Mouse (Mus musculus): ENCODE data around the gene Sema4c. TPM values are rescaled to one million over a fixed set of nuclear protein-coding genes. Genes with fewer than 3 reads are reported as not detected.

Gene Sema4c
- polyA plus RNA-seq, 1 experiment = 1.3 TPM

DNA sequence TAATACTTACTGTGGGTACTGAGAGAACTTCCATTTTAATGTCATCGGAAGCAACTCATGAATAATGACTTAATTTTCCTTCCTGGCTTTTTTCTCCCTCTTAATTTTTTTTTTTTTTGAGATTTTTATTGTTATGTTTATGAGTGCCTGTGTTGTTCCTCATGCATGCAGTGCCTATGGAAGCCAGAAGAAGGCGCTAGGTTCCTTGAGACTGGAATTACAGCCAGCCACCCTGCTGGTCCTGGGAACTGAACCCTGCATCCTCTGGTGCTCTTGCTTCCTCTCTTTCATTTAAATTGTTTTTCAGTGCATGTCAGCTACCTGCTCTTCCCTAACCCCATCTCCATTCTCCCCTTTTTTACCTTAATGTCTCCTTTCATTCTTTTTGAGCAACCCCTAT lies 44.4 kb downstream of the Sema4c start:
- no peaks in the 10 kb centered on the region for H3K9me3 ChIP-seq
- TF ChIP-seq FLI1 (IDR thresholded peaks at IDR 0.05; ENCODE audit: low read length) (no peak), GATA1 (IDR thresholded peaks at IDR 0.05; ENCODE audit: borderline replicate concordance, low read length) (no peak)
- H3K4me3 ChIP-seq (replicated peaks) = peak overlapping the region; percentile 99
- peaks cover 50% of the 10 kb centered on the region for H3K36me3 ChIP-seq (replicated peaks; ENCODE audit: low read length)
- H3K4me1 ChIP-seq = peaks cover 27% of the 10 kb centered on the region
- no peaks in the 10 kb centered on the region for H3K27me3 ChIP-seq (replicated peaks)

- Histone ChIP-seq H3K36me3 (replicated peaks; ENCODE audit: low read length) (peaks cover 46% of the 10 kb centered on the region), H3K27me3 (replicated peaks) (no peaks in the 10 kb centered on the region), H3K9me3 (no peaks in the 10 kb centered on the region), H3K4me1 (peaks cover 27% of the 10 kb centered on the region), H3K4me3 (replicated peaks) (peak overlapping the region; percentile 99)
- TF ChIP-seq GATA1 (IDR thresholded peaks at IDR 0.05; ENCODE audit: borderline replicate concordance, low read length) (no peak), FLI1 (IDR thresholded peaks at IDR 0.05; ENCODE audit: low read length) (no peak)
Measured at GRCm38 (mm10) chr1:36513310-36513709, 44.8 kb downstream of the Sema4c start.

DNA sequence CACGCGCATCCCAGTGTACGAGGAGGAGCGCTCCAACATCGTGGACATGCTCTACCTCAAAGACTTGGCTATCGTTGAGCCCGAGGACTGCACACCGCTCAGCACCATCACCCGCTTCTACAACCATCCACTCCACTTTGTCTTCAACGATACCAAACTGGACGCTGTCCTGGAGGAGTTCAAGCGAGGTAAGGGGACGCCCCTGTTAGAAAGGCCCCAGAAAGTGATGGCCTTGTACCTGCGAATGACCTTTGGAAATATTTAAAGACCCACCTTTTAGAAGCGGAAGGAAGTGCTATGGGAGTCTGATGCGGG lies 45.2 kb downstream of the Sema4c start:
- H3K27me3 ChIP-seq (replicated peaks) = no peaks in the 10 kb centered on the region
- H3K36me3 ChIP-seq (replicated peaks; ENCODE audit: low read length) = peaks cover 46% of the 10 kb centered on the region
- H3K9me3 ChIP-seq = no peaks in the 10 kb centered on the region
- peaks cover 27% of the 10 kb centered on the region for H3K4me1 ChIP-seq
- peak overlapping the region; percentile 99 for H3K4me3 ChIP-seq (replicated peaks)
- TF ChIP-seq FLI1 (IDR thresholded peaks at IDR 0.05; ENCODE audit: low read length) (no peak), GATA1 (IDR thresholded peaks at IDR 0.05; ENCODE audit: borderline replicate concordance, low read length) (no peak)

DNA sequence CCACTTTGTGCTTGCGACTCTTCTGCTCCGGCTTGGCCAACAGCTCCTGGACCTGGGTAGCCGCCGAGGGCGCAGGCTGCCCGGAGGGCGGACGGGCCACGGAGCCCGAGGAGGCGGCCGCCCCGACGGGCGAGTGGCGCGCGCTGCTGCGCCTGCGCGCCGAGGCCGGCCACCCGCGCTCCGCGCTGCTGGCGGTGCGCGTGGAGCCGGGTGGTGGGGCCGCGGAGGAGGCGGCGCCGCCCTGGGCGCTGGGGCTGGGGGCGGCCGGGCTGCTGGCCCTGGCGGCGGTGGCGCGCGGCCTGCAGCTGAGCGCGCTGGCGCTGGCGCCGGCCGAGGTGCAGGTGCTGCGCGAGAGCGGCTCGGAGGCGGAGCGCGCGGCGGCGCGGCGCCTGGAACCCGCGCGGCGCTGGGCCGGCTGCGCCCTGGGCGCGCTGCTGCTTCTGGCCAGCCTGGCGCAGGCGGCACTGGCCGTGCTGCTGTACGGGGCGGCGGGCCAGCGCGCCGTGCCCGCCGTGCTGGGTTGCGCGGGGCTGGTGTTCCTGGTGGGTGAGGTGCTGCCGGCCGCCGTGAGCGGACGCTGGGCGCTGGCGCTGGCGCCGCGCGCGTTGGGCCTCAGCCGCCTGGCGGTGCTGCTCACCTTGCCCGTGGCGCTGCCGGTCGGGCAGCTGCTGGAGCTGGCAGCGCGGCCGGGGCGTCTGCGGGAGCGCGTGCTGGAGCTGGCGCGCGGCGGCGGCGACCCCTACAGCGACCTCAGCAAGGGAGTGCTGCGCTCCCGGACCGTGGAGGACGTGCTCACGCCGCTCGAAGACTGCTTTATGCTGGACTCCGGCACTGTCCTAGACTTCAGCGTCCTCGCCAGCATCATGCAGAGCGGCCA lies 45.8 kb downstream of the Sema4c start:
- H3K4me3 ChIP-seq (replicated peaks) = peak overlapping the region; percentile 99
- TF ChIP-seq FLI1 (IDR thresholded peaks at IDR 0.05; ENCODE audit: low read length) (no peak), GATA1 (IDR thresholded peaks at IDR 0.05; ENCODE audit: borderline replicate concordance, low read length) (no peak)
- peaks cover 27% of the 10 kb centered on the region for H3K4me1 ChIP-seq
- H3K9me3 ChIP-seq = no peaks in the 10 kb centered on the region
- H3K27me3 ChIP-seq (replicated peaks) = no peaks in the 10 kb centered on the region
- peaks cover 48% of the 10 kb centered on the region for H3K36me3 ChIP-seq (replicated peaks; ENCODE audit: low read length)

DNA sequence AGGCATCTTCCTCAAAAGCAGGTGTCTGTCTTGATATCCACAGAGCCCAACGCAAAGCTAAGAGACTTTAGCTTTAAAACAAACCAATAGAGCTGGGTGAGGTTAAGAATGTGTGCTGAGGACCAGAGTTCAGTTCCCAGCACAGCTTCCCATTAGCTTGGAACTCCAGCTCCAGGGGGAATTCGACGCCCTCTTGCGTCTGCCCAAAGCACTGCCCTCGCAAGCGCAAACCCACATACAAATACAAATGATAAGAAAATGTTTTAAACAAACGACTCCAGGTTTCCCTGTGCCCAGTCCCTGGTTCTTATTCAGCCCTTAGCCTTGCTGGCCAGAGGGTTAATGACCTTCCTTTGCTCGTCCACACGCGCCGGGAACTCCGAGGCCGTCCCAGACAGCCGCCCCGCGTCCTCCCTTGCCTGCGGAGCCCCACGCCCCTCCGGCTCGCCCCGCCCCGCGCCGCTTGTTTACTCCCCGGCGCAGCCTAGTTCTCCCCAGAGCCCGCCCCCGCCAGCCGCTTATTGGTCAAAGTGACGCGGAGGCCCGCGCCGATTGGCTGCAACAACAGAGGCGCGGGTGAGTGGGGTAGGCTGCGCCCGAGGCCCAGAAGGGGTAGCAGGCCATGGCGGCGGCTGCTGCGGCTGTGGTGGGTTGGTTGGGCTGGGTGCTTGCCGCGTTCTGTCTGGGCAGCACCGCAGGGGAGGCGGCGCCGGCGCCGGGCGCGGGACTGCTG lies 46.7 kb downstream of the Sema4c start, which contains the start of gene Cnnm3:
TSS of gene Cnnm3 (plus strand) at position 579 of the 733 bp plus-strand sequence.
- no peaks in the 10 kb centered on the region for H3K27me3 ChIP-seq (replicated peaks)
- peak within 1 kb of the TSS; percentile 99 for H3K4me3 ChIP-seq (replicated peaks)
- peaks cover 50% of the 10 kb centered on the region for H3K36me3 ChIP-seq (replicated peaks; ENCODE audit: low read length)
- H3K4me1 ChIP-seq = peaks cover 26% of the 10 kb centered on the region
- TF ChIP-seq GATA1 (IDR thresholded peaks at IDR 0.05; ENCODE audit: borderline replicate concordance, low read length) (no peak), FLI1 (IDR thresholded peaks at IDR 0.05; ENCODE audit: low read length) (no peak)
- H3K9me3 ChIP-seq = no peaks in the 10 kb centered on the region

GRCm38 (mm10) chr1:36508238-36508637 lies 49.9 kb downstream of the Sema4c start:
- TF ChIP-seq FLI1 (IDR thresholded peaks at IDR 0.05; ENCODE audit: low read length) (no peak), GATA1 (IDR thresholded peaks at IDR 0.05; ENCODE audit: borderline replicate concordance, low read length) (no peak)
- Histone ChIP-seq H3K27me3 (replicated peaks) (no peaks in the 10 kb centered on the region), H3K9me3 (no peaks in the 10 kb centered on the region), H3K4me3 (replicated peaks) (peak overlapping the region; percentile 50), H3K4me1 (peaks cover 16% of the 10 kb centered on the region), H3K36me3 (replicated peaks; ENCODE audit: low read length) (peaks cover 62% of the 10 kb centered on the region)

DNA sequence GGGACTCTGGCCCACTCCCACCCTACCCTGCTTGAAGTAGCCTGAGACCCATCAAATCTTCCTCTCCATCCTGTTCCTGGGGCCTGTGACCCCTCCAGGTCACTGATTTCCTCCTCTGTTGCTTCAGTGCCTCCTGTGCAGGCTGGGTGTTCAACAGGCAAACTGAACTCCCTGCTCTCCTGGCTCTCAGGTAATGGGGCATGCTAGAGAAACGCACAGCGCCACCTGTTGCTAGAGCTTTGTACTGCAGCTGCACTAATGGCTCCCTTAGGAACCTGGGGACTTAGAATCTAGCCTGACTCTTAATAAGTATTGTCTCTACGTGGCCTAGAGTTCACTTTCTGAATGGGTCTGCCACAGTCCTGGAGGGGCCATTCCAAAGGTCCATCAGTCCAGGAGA lies 56.9 kb downstream of the Sema4c start:
- Histone ChIP-seq H3K9me3 (no peaks in the 10 kb centered on the region), H3K4me3 (replicated peaks) (no peak overlapping the region), H3K27me3 (replicated peaks) (peaks cover 2% of the 10 kb centered on the region), H3K4me1 (peaks cover 19% of the 10 kb centered on the region), H3K36me3 (replicated peaks; ENCODE audit: low read length) (peaks cover 92% of the 10 kb centered on the region)
- TF ChIP-seq GATA1 (IDR thresholded peaks at IDR 0.05; ENCODE audit: borderline replicate concordance, low read length) (no peak), FLI1 (IDR thresholded peaks at IDR 0.05; ENCODE audit: low read length) (no peak)

Other genes with a start within 250 kb of the Sema4c start
- gene Kansl3, start 189.2 kb downstream of the Sema4c start, polyA plus RNA-seq (2012; ENCODE audit: insufficient read depth, low replicate concordance) = 5.8 and 6.6 TPM in 2 replicates
- gene Fer1l5, start 186.1 kb downstream of the Sema4c start, polyA plus RNA-seq (2012; ENCODE audit: insufficient read depth, low replicate concordance) = not detected in 2 replicates
- gene Lman2l, start 113.1 kb downstream of the Sema4c start, polyA plus RNA-seq (2012; ENCODE audit: insufficient read depth, low replicate concordance) = 1.1 and 6.7 TPM in 2 replicates
- 7.7 and 8.4 TPM in 2 replicates for gene Cnnm4, start 86.7 kb downstream of the Sema4c start, polyA plus RNA-seq (2012; ENCODE audit: insufficient read depth, low replicate concordance)
- gene Cnnm3, start 46.5 kb downstream of the Sema4c start, polyA plus RNA-seq (2012; ENCODE audit: insufficient read depth, low replicate concordance) = 9.6 and 10.5 TPM in 2 replicates
- 2.7 and 5.6 TPM in 2 replicates for gene Ankrd23, start 21.5 kb downstream of the Sema4c start, polyA plus RNA-seq (2012; ENCODE audit: insufficient read depth, low replicate concordance)
- gene Gm42417, start 18.9 kb downstream of the Sema4c start, polyA plus RNA-seq (2012; ENCODE audit: insufficient read depth, low replicate concordance) = not detected in 2 replicates
- gene Ankrd39, start 10.9 kb downstream of the Sema4c start, polyA plus RNA-seq (2012; ENCODE audit: insufficient read depth, low replicate concordance) = 7.9 and 10.2 TPM in 2 replicates
- gene Fam178b, start 124.8 kb upstream of the Sema4c start, polyA plus RNA-seq (2012; ENCODE audit: insufficient read depth, low replicate concordance) = 2.0 TPM in 1 of 2 replicates, not detected in the other
- gene Cox5b, start 133.1 kb upstream of the Sema4c start, polyA plus RNA-seq (2012; ENCODE audit: insufficient read depth, low replicate concordance) = 541 and 3,162 TPM in 2 replicates
- not detected in 2 replicates for gene 4933424G06Rik, start 151.8 kb upstream of the Sema4c start, polyA plus RNA-seq (2012; ENCODE audit: insufficient read depth, low replicate concordance)
- gene Actr1b, start 156.1 kb upstream of the Sema4c start, polyA plus RNA-seq (2012; ENCODE audit: insufficient read depth, low replicate concordance) = 26.0 and 36.4 TPM in 2 replicates
- gene Zap70, start 203.4 kb upstream of the Sema4c start, polyA plus RNA-seq (2012; ENCODE audit: insufficient read depth, low replicate concordance) = not detected in 2 replicates